Mouse (Mus musculus) subcutaneous adipose tissue, adult 2 months (tissue): Measurements from ENCODE around the gene Bfsp1. TPM values are rescaled to one million over a fixed set of nuclear protein-coding genes. Genes with fewer than 3 reads are reported as not detected.

Experiments
- polyA plus RNA-seq: library from polyadenylated mRNA; depleted of rRNA; stranded (reverse); fragments of >200 nt; gene quantifications from 2 replicates; pipeline ENCODE4 v1.2.3, GENCODE M21; 2012; ENCODE audit warnings: low replicate concordance; rRNA removed

Gene Bfsp1
- polyA plus RNA-seq = 0.85 and 1.2 TPM in 2 replicates

DNA sequence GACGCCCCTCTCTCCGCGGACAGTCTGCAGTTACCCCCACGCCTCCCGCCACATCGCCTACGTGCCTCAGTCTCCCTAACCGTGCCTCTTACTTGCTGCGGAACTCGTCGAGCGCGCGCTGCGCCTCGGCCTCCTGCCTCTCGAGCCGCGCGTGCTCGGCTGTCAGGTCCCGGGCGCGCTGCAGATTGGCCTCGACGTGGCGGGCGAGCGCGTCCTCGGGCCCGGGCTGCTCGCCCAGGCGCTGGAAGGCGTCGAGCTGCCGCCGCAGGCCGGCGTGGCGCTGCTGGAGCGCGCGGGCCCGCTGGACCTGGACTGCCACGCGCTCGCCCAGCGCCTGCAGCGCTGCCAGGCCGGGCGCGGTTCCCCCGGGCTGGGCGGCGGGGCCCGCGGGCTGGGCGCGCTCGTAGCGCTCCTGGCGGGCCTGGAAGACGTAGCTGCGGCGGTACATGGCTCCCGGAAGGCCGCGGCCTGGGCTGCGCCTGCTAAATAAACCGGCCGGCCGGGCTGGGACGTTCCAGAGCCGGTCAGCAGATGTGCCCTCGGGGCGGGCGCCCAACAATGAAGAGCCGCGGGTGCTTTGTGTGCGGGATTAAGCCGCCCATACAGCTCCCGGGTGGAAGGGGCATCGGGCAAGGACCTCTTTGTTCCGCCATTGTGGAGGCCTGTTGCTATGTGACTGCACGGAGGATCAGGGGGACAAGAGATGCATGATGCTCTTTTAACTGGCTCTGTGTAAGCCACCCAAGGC lies at the start of gene Bfsp1:
Bfsp1 (minus strand) TSS at position 690 of the 748 bp plus-strand sequence.

Other genes with a start within 250 kb of the Bfsp1 start
- gene Dstn, start 52.1 kb upstream of the Bfsp1 start, polyA plus RNA-seq = 53.3 and 109 TPM in 2 replicates
- 101 and 133 TPM in 2 replicates for gene Rrbp1, start 148.1 kb upstream of the Bfsp1 start, polyA plus RNA-seq
- not detected in 2 replicates for gene Banf2, start 169.9 kb upstream of the Bfsp1 start, polyA plus RNA-seq